Mouse (Mus musculus): ENCODE results near the gene Rabepk.

GRCm38 (mm10) chr2:34805364-34805950 lies 5.7 kb upstream of the Rabepk start:
- TF ChIP-seq CTCF (IDR thresholded peaks at IDR 0.05; ENCODE audit: borderline replicate concordance, extremely low read depth, insufficient read depth, insufficient read length), result no peak
- TF ChIP-seq POLR2A (IDR thresholded peaks at IDR 0.05; ENCODE audit: borderline replicate concordance, extremely low read depth, insufficient read depth, insufficient read length, poor library complexity, severe bottlenecking), result no peak
